Mouse (Mus musculus): ENCODE measurements around the gene Ap3m1. TPM values are rescaled to one million over a fixed set of nuclear protein-coding genes. Genes with fewer than 3 reads are reported as not detected.
A peak's percentile ranks its signal among the peaks of the same experiment; 100 is the strongest.

Ap3m1 gene
- polyA plus RNA-seq, 1 experiment from 2014 or later = 101 TPM

DNA sequence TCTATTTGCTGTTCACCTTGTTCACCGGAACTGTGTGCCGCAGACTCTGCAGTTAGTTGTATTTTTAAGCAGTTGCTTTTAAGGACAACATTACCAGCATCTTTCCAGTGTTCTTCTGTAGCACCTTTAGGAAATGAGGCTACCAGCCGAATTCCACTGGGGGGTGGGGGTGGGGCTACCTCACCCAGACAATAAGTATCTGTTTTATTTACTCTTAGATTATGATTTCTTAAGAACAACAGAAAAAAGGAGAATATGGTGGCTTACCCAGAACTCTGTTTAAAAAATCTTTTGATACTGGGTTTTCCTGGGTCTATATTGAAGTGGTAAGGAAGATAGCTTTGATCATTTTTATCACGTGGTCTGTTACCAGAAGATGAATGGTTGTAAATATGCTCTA lies 18.0 kb downstream of the Ap3m1 start:
- no peak for ATAC-seq
- no peak overlapping the region for H3K9ac ChIP-seq (replicated peaks; ENCODE audit: low read depth, low read length)
- no peak overlapping the region for H3K4me2 ChIP-seq (ENCODE audit: low read length)
- H3K36me3 ChIP-seq (ENCODE audit: control insufficient read depth, insufficient read depth) = peaks cover 35% of the 10 kb centered on the region
- H3K27me3 ChIP-seq (replicated peaks; ENCODE audit: control insufficient read depth, insufficient read depth, low read length) = no peaks in the 10 kb centered on the region
- no peak overlapping the region for H3K4me3 ChIP-seq (replicated peaks; ENCODE audit: low read length)
- H3K27ac ChIP-seq (ENCODE audit: low read length) = no peak overlapping the region
- no peaks in the 10 kb centered on the region for H3K9me3 ChIP-seq (ENCODE audit: control insufficient read depth, low read length)
- no peaks in the 10 kb centered on the region for H3K4me1 ChIP-seq (replicated peaks; ENCODE audit: control insufficient read depth, insufficient read depth, low read length)
- 93% methylated on average over 4 of the region's 4 CpGs for WGBS

DNA sequence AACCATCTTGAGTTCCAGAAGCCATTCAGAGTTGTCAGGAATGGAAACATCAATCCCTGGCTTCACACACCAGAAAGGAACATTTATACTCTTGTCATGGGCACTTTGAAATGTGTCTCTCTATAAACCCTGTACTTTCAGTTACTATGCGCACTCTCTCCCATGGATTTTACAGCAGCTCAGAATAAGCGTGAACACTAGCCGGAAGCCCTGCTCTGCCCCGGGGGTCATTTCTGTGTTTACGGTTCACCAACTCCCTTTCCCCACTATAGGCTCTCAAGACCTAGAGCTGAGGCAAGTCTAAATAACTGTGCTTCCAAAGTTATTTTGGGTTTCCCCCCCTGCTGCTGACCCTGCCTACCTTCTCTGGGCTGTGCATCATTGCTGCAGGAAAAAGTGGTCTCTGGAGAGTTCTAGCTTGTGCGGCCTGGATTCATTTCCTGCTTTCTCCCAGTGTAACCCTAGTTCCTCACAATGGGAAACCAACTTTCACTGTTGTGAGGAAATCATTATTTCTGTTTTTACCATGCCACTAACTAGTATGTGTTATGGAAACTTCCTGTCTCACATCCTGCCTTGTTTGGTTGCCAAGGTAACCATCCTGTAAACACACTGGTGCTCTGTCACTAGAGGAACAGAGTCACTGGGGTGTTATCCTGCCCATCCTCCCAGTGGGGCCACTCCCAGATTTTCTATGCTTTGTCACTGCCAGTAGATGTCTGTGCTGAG lies 20.4 kb downstream of the Ap3m1 start:
- WGBS = 85% methylated on average over 6 of the region's 6 CpGs
- no peak overlapping the region for H3K9ac ChIP-seq (replicated peaks; ENCODE audit: low read depth, low read length)
- peaks cover 23% of the 10 kb centered on the region for H3K36me3 ChIP-seq (ENCODE audit: control insufficient read depth, insufficient read depth)

DNA sequence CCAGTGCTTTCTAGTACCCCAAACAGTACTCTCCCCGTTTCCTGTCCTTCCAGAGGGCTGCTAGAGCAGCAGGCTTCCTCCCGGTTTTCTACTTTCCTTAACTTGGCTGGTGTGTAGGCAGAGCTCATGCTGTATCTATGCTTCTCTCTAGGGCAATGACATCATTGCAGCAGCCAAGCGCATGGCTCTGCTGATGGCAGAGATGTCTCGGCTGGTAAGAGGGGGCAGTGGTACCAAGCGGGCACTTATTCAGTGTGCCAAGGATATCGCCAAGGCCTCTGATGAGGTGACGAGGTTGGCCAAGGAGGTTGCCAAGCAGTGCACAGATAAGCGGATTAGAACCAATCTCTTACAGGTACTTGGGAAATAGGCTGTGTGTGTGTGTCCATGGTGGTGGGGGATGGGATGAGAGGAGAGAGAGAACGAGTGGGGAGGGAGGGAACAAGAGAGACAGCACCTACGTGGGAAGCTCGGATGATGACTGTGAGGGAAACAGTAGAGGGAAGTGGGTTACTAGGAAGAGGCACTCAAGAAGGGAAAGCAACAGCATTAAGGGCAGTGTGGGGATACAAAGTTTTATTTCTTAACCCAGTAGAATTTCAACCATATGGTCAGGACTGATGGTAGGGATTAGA lies 23.2 kb downstream of the Ap3m1 start:
- no peak overlapping the region for H3K9ac ChIP-seq (replicated peaks; ENCODE audit: low read depth, low read length)
- no peaks in the 10 kb centered on the region for H3K4me1 ChIP-seq (replicated peaks; ENCODE audit: control insufficient read depth, insufficient read depth, low read length)
- ATAC-seq = no peak
- no peaks in the 10 kb centered on the region for H3K9me3 ChIP-seq (ENCODE audit: control insufficient read depth, low read length)
- no peak overlapping the region for H3K4me2 ChIP-seq (ENCODE audit: low read length)
- 88% methylated on average over 11 of the region's 11 CpGs for WGBS
- no peak overlapping the region for H3K27ac ChIP-seq (ENCODE audit: low read length)
- H3K4me3 ChIP-seq (replicated peaks; ENCODE audit: low read length) = no peak overlapping the region
- H3K27me3 ChIP-seq (replicated peaks; ENCODE audit: control insufficient read depth, insufficient read depth, low read length) = no peaks in the 10 kb centered on the region
- peaks cover 8% of the 10 kb centered on the region for H3K36me3 ChIP-seq (ENCODE audit: control insufficient read depth, insufficient read depth)

More for the DNA sequence above, 20.4 kb downstream of the Ap3m1 start:
- Histone ChIP-seq H3K27me3 (replicated peaks; ENCODE audit: control insufficient read depth, insufficient read depth, low read length) (no peaks in the 10 kb centered on the region), H3K4me1 (replicated peaks; ENCODE audit: control insufficient read depth, insufficient read depth, low read length) (no peaks in the 10 kb centered on the region), H3K9me3 (ENCODE audit: control insufficient read depth, low read length) (no peaks in the 10 kb centered on the region), H3K4me2 (ENCODE audit: low read length) (no peak overlapping the region), H3K4me3 (replicated peaks; ENCODE audit: low read length) (no peak overlapping the region), H3K27ac (ENCODE audit: low read length) (no peak overlapping the region)
- no peak for ATAC-seq

- Histone ChIP-seq H3K9ac (replicated peaks; ENCODE audit: low read depth, low read length) (no peak overlapping the region), H3K36me3 (ENCODE audit: control insufficient read depth, insufficient read depth) (peaks cover 4% of the 10 kb centered on the region; the same call in 1 of the 2 replicates), H3K27ac (ENCODE audit: low read length) (no peak overlapping the region), H3K27me3 (replicated peaks; ENCODE audit: control insufficient read depth, insufficient read depth, low read length) (no peaks in the 10 kb centered on the region), H3K4me1 (replicated peaks; ENCODE audit: control insufficient read depth, insufficient read depth, low read length) (no peaks in the 10 kb centered on the region), H3K4me3 (replicated peaks; ENCODE audit: low read length) (no peak overlapping the region), H3K4me2 (ENCODE audit: low read length) (no peak overlapping the region), H3K9me3 (ENCODE audit: control insufficient read depth, low read length) (no peaks in the 10 kb centered on the region)
- ATAC-seq = no peak
These were observed 24.8 kb downstream of the Ap3m1 start for GRCm38 (mm10) chr14:21027542-21027941.

DNA sequence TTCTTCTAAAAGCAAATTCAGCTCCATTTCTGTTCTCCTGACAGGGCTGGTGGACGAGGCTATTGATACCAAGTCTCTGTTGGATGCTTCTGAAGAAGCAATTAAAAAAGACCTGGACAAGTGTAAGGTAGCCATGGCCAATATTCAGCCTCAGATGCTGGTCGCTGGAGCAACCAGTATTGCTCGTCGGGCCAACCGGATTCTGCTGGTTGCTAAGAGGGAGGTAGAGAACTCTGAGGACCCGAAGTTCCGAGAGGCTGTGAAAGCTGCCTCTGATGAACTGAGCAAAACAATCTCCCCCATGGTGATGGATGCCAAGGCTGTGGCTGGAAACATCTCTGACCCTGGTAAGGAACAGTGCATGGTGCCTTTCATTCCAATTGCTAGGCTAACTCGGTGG lies 31.9 kb downstream of the Ap3m1 start:
- Histone ChIP-seq H3K4me2 (ENCODE audit: low read length) (no peak overlapping the region), H3K27ac (ENCODE audit: low read length) (no peak overlapping the region), H3K36me3 (ENCODE audit: control insufficient read depth, insufficient read depth) (no peaks in the 10 kb centered on the region; the same call in 1 of the 2 replicates), H3K4me3 (replicated peaks; ENCODE audit: low read length) (no peak overlapping the region), H3K9ac (replicated peaks; ENCODE audit: low read depth, low read length) (no peak overlapping the region), H3K9me3 (ENCODE audit: control insufficient read depth, low read length) (no peaks in the 10 kb centered on the region), H3K4me1 (replicated peaks; ENCODE audit: control insufficient read depth, insufficient read depth, low read length) (no peaks in the 10 kb centered on the region), H3K27me3 (replicated peaks; ENCODE audit: control insufficient read depth, insufficient read depth, low read length) (no peaks in the 10 kb centered on the region)
- WGBS = 88% methylated on average over 8 of the region's 8 CpGs
- ATAC-seq = no peak

DNA sequence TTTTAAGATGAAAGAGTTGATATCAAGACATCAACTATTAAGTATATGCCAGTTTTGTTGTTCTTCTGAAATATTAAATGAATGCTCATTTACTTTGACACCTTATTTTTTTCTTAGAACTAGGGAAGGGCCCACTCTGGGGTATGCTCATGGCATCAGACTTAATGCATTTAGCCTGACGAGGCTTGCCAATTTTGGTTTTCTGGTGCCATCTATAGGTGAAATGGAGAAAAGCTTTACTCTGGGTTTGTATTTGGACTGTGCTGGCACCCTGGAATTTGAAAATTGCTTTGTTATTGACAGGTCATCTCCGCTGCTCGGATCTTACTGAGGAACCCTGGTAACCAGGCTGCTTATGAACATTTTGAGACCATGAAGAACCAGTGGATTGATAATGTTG lies 33.3 kb downstream of the Ap3m1 start:
- peak; percentile 89 for ATAC-seq
- Histone ChIP-seq H3K27me3 (replicated peaks; ENCODE audit: control insufficient read depth, insufficient read depth, low read length) (no peaks in the 10 kb centered on the region), H3K27ac (ENCODE audit: low read length) (no peak overlapping the region), H3K4me1 (replicated peaks; ENCODE audit: control insufficient read depth, insufficient read depth, low read length) (no peaks in the 10 kb centered on the region), H3K4me3 (replicated peaks; ENCODE audit: low read length) (no peak overlapping the region), H3K4me2 (ENCODE audit: low read length) (no peak overlapping the region), H3K9me3 (ENCODE audit: control insufficient read depth, low read length) (no peaks in the 10 kb centered on the region), H3K36me3 (ENCODE audit: control insufficient read depth, insufficient read depth) (no peaks in the 10 kb centered on the region; the same call in 1 of the 2 replicates), H3K9ac (replicated peaks; ENCODE audit: low read depth, low read length) (no peak overlapping the region)
- 21% methylated on average over 3 of the region's 3 CpGs for WGBS

GRCm38 (mm10) chr14:21017871-21018270 lies 34.4 kb downstream of the Ap3m1 start:
- ATAC-seq = no peak
- no peak overlapping the region for H3K4me2 ChIP-seq (ENCODE audit: low read length)
- no peak overlapping the region for H3K9ac ChIP-seq (replicated peaks; ENCODE audit: low read depth, low read length)
- no peaks in the 10 kb centered on the region for H3K27me3 ChIP-seq (replicated peaks; ENCODE audit: control insufficient read depth, insufficient read depth, low read length)
- H3K4me1 ChIP-seq (replicated peaks; ENCODE audit: control insufficient read depth, insufficient read depth, low read length) = no peaks in the 10 kb centered on the region
- no peaks in the 10 kb centered on the region; the same call in 1 of the 2 replicates for H3K36me3 ChIP-seq (ENCODE audit: control insufficient read depth, insufficient read depth)
- no peak overlapping the region for H3K4me3 ChIP-seq (replicated peaks; ENCODE audit: low read length)
- no peak overlapping the region for H3K27ac ChIP-seq (ENCODE audit: low read length)
- WGBS = 91% methylated on average over 5 of the region's 5 CpGs
- H3K9me3 ChIP-seq (ENCODE audit: control insufficient read depth, low read length) = no peaks in the 10 kb centered on the region

DNA sequence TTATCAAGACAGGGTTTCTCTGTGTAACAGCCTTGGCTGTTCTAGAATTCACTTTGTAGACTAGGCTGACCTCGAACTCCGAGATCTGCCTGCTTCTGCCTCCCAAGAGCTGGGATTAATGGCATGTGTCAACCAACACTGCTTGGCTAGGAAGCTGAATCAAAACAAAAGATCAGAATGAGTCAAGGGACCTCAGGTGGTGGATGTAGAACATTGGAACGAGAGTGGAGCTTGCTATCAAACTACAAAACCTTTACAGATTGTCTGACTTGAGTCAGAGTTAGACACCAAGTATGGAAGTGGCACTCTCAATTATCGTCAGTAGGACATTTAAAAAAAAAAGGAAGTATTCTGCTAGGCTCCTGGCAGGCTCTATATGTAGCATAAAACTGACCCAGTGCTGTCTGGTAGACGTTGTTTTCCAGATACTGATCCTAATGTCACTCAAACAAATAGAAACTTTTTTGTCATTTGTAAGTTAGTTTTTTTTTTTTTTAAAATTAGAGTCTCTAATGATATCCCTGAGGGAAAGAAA lies 38.4 kb downstream of the Ap3m1 start:
- no peak overlapping the region for H3K27ac ChIP-seq (ENCODE audit: low read length)

GRCm38 (mm10) chr14:20999617-21000016 lies 52.7 kb downstream of the Ap3m1 start:
- Histone ChIP-seq H3K4me3 (replicated peaks; ENCODE audit: low read length) (no peak overlapping the region), H3K9ac (replicated peaks; ENCODE audit: low read depth, low read length) (no peak overlapping the region), H3K27me3 (replicated peaks; ENCODE audit: control insufficient read depth, insufficient read depth, low read length) (no peaks in the 10 kb centered on the region), H3K4me2 (ENCODE audit: low read length) (no peak overlapping the region), H3K27ac (ENCODE audit: low read length) (no peak overlapping the region), H3K4me1 (replicated peaks; ENCODE audit: control insufficient read depth, insufficient read depth, low read length) (peaks cover 9% of the 10 kb centered on the region), H3K36me3 (ENCODE audit: control insufficient read depth, insufficient read depth) (no peaks in the 10 kb centered on the region), H3K9me3 (ENCODE audit: control insufficient read depth, low read length) (no peaks in the 10 kb centered on the region)
- 93% methylated on average over 4 of the region's 4 CpGs for WGBS
- no peak for ATAC-seq

More for the DNA sequence above, 38.4 kb downstream of the Ap3m1 start:
- no peak for ATAC-seq
- Histone ChIP-seq H3K4me2 (ENCODE audit: low read length) (no peak overlapping the region), H3K9me3 (ENCODE audit: control insufficient read depth, low read length) (no peaks in the 10 kb centered on the region), H3K36me3 (ENCODE audit: control insufficient read depth, insufficient read depth) (no peaks in the 10 kb centered on the region; the same call in 1 of the 2 replicates), H3K9ac (replicated peaks; ENCODE audit: low read depth, low read length) (no peak overlapping the region), H3K4me3 (replicated peaks; ENCODE audit: low read length) (no peak overlapping the region), H3K4me1 (replicated peaks; ENCODE audit: control insufficient read depth, insufficient read depth, low read length) (no peaks in the 10 kb centered on the region), H3K27me3 (replicated peaks; ENCODE audit: control insufficient read depth, insufficient read depth, low read length) (no peaks in the 10 kb centered on the region)
- WGBS = 90% methylated on average over 5 of the region's 5 CpGs

Data from forebrain, embryonic 16.5 days (tissue).